Mouse (Mus musculus): ENCODE measurements around the gene Dock6.

Dock6 gene

DNA sequence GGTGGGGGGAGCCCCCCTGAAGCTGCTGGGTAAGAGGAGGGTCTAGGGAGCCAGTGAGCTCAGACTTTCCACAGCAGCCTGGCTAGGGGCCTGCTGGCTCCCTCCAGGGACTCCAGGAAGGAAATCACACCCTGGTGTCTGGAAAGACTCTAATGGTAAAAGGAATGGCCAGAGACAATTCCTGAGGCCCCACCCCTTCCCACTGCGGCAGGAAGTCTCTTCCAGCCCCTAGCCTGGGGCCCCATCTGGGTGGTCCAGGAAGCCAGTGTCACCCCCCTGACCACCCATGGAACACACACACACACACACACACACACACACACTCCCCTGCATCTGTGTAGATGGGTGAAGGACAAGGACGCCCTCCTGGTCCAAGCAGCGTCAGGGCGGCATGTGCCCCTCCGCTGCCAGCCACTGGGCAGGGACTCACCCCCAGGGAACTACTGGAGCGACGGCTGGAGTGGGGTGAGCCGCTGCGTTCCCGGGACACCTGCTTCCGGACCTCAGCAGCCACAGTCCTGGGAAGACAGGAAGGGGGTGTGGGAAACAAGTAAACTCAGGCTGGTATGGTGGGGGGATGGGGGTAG is 5.6 kb downstream of the Dock6 start:
- peak; percentile 68 for DNase-seq (ENCODE audit: low spot score)

DNA sequence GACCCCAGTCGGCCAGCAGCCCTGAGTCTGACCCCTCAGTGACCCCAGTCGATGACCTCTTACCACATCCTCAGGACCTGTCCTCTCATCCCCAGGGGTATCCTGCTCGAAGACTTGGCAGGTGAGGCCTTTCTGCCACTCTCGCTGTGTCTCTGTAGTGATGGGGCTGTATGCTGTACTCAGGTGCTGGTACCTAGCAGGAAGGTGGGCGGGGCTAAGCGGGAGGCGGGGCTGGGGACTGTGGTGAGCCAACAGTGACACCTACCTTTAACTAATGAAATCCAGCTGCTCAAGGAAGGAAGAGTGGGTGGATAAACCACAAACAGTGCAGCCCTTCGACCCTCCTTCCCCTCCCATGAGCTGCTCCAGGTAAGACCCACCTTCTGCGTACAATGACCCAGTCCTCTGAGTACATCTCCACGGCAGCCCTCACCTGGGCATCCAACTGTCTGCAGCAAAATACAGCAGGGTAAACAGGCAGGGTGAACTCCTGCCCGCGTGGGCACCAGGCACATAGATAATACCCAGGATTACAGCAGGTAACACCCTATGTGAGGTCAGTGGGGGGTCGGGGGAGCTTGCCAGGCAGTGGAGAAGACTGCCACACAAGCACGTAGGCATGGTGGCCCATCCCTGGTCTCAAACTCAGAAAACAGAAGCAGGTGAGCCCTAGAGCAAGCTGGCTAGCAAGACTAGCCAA is 6.9 kb downstream of the Dock6 start:
- DNase-seq (ENCODE audit: low spot score) = no peak

DNA sequence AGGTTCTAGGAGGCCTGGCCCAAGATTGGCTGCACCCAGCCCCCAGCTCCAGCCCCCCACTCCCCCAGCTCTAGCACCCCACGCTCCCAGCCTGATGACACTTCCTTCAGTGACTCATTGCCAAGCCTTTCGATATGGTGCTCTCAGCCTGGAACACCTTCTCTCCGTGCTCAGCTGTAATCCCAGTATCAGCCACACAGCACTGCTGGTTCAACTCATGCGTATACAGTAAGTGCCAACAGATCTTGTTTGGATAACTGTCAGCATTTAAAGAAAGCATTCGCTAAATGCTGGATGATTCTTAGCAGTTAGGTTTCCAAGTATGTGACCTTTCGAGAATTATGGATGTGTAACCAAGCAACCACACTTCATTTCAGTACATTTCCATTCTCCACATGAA is 9.3 kb downstream of the Dock6 start:
- no peak for DNase-seq (ENCODE audit: low spot score)

DNA sequence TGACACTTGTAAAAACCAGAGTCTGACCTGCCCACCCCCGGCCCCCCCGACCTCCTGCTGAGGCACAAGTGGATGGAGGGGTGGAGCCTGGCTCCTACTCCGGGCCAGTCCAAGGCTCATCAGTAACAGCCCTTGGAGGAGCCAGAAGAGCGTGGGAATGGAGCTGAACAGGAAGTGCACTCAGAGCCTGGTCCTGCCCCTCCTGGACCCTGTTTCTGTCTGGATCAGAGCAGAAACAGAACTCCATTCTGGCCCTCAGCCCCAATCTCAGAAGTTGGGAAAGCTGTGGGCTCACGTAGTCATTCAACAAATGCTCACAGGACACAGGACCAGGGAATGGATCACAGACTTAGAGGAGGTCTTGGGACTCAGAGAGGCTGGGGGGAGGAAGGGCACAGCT is 10.0 kb downstream of the Dock6 start:
- no peak for DNase-seq (ENCODE audit: low spot score)

DNA sequence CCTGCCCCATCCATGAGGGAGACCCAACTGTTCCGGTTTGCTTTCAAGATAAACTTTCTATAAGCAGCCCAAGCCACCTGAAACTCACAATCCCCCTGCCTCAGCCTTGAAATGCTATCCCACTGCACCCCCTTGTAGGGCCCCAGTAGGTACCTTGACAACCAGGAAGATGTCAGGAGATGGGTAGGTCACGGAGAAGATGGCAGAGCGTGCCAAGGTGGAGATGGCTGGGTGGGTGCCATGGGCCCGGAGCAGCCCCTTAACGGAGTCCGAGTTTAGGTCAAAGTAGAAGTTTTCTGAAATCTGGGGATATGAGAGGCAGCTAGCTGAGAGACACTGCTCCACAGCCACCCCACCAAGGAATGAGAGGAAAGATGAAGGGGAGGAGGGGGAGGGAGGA is 11.1 kb downstream of the Dock6 start:
- no peak for DNase-seq (ENCODE audit: low spot score)

DNA sequence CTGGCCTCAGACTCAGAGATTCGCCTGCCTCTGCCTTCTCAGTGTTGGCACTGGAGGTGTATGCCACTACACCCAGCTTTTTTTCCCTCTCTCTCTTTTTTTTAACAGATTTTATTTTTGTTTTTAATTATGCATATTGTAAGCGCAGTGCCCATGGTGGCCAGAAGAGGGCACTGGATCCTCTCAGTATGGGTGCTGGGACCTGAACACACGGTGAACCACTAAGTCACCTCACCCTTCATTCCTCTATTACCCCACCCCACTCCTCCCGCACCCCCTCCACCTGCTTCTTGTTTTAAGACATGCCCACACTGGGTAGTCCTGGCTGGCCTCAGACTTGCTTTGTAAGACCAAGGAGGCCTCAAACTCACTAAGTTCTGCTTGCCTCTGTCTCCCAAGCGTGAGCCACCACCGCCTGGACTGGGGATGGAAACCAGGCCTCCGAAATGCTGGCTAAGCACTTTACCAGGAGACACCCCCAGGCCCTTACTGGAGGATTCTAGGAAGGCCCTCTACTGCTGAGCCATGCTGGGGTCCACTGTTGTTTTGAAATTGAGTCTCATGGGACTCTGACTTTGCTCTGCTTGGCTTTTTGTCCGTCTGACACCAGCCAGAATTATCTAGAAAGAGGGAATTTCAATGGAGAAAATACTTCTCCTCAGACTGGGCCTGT is 12.2 kb downstream of the Dock6 start:
- DNase-seq (ENCODE audit: low spot score) = peak; percentile 76

DNA sequence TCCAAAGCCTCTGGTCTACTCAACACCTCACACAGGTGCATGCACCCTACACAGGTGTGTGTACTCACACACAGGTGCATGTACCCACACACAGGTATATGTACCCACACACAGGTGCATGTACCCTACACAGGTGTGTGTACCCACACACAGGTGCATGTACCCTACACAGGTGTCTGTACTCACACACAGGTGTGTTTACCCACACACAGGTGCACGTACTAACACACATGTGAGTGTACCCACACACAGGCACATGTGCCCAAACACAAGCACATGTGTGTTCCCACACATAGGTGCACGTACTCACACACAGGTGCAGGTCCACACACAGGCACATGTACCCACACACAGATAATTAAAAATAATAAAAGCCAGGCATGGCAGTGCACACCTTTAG is 14.7 kb downstream of the Dock6 start:
- no peak for DNase-seq (ENCODE audit: low spot score)

DNA sequence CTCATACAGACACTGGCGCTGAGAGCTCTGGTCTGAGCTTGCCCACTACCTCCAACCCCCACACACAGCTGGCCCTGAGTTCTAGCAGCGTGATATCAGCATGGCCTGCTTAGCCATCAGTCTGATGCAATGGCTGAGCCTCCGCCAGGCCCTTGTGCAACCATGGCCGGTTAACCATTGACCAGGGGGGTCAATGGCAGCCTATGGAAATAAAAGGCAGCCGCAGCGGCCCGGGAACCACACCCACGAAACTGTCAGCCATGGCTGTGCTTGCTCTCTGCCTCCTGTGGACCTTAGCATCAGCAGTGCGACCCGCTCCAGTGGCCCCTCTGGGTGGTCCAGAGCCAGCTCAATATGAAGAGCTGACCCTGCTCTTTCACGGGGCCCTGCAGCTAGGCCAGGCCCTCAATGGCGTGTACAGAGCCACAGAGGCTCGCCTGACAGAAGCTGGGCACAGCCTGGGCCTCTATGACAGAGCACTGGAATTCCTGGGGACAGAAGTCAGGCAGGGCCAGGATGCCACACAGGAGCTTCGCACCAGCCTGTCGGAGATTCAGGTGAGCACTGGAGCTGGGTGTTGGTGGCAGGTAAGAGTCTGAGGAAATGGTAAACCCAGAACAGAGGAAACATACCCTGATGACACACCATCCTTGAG is 17.1 kb downstream of the Dock6 start, which contains the start of gene Angptl8:
TSS of gene Angptl8 (plus strand) at position 253 of the 655 bp plus-strand sequence.
- DNase-seq (ENCODE audit: low spot score) = no peak

DNA sequence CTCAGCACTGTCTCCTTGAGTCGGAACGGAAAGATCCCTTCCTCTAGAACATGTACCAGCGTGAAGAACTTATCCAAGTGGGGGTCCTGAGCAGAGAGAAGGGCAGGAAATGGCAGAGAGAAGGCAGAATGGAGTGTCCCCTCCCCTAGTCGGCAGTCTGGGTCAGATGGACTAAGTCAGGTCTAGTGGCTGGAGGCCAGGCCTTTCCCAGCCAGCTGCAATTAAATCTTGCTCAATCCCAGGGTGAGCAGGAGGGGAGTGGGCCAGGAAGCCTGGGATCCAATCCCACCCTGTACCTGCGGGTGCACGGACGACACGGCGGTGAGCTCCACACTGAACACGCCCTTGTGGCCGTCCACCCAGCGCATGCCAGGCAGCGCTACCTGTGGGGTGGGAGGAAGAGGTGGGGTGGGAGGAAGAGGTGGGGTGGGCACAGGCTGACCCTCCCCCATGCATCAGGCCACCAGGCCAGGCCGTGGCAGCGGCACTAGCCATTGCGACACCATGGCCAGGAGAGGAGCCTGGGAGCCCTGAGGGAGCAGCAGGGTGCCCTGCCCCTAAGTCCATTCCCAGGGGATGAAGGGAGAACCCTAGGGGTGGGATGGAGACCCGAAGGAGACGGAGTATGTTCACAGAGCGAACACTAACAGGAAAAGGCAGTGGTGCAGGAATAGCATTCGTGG is 20.7 kb downstream of the Dock6 start:
- no peak for DNase-seq (ENCODE audit: low spot score)

DNA sequence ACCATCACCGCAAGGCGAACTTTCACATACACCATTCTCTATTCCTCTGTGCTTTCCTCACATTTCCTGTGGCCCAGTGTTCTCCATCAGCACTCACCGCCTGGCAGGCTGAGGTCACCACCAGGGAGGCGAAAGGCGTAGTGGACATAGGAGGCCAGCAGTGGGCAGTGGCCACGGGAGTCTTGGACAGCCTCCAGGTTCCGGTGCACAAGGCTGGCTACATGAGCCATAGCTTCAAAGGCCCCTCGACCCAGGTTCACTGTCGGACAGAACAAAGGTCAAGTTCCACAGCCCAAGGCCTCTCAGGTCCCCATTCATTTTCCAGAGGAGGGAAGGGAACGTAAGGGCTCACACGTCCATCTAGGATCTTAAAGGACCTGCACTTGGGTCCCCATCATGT is 21.5 kb downstream of the Dock6 start:
- no peak for DNase-seq (ENCODE audit: low spot score)

DNA sequence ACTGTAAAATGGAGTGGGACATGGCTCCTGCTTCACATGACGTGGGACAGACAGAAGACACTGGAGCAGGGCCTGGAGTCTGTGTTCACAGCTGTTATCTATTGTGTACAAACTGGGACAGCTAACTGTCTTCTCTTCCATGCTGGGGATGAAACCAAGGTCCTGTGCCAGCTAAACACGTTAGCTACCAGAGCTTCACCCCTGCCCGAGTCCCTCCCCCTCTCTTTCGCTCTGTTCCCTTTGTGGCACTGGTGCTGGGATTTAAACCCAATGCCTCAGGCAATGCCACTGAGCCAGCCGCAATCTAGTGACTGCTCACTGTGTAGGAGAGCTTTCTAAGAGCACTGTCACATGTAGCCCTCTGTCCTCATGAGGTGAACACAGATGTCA is 22.0 kb downstream of the Dock6 start:
- DNase-seq (ENCODE audit: low spot score) = no peak

DNA sequence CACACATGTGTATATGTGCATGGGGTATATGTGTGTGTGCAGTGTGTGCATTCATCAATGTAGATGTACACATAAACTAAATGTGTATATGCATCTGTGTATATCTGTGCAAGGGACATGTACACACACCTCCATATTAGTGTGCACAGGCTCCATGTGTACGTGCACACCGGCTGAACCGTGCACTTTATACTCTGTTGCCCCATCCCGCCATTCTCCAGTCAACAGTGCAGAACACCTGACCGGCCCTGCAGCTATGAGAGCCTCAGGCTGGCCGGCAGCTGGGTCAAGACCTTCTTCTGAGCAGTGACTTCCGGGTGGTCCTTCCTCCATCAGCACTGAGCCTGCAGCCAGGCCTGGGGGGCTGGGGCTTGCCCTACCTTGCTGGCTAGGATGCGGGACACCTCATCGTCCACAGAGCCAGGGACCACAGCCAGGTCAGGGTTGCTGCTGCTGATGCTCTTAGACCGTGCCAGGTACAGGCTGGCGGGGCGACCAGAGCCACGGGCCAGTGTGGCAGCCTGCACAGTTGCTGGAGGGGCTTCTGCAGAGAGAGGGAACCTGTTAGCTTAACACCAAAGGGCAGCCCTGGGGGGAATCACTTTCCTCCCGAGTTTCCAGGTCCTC is 22.5 kb downstream of the Dock6 start:
- no peak for DNase-seq (ENCODE audit: low spot score)

DNA sequence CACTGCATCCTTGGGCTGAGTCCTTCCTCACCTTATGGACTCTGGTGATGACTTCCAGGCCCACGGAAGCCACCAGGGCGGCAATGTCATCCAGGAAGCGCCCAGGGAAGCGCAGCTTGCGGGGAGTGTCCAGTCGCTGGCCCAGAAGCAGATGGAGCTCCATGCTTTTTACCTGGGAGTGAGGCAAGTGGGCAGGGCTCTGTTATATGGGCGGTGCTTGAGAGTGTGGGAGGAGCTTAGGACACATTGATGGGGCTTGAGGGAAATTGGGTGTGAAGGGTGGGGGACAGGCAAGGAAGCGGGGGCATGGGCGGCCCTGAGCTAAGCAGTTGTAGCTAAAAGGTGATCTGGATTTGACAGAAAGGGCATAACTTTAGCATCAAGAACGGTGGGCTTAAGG is 28.1 kb downstream of the Dock6 start:
- DNase-seq (ENCODE audit: low spot score) = no peak

DNA sequence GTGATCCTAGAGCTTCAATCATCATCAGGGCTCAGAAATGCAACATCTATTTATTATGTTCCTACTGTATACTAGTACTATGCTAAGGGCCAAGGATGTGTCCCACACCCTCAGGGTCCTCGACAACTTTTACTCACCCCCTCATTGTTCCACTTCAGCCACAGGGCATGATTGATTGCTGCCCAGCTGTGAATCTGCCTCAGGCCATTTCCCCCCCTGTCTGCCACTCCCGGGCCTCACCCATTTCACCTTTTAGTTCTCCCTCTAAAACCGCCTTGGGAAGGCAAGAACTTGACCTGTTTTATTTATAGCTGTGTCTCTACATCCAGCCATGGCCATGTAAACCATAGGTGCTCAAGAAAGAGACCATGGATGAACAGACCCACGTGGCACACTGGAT is 28.5 kb downstream of the Dock6 start:
- no peak for DNase-seq (ENCODE audit: low spot score)

DNA sequence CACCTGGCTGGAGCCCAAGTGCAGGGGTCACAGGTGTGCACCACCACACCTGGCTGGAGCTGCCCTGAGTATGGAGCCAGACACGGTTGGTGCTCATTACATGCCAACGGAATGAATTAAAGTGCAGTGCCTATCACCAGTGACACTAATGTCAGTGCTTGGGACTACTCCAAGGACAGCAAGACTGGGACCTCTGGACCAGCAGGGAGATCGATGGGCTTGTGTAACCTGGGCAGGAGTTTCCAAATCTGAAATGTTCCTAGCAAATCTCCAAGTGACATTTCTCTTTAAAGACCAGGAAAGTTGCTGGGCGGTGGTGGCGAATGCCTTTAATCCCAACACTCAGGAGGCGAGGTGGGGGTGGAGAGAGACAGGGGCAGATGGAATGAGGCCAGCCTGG is 29.7 kb downstream of the Dock6 start:
- no peak for DNase-seq (ENCODE audit: low spot score)

DNA sequence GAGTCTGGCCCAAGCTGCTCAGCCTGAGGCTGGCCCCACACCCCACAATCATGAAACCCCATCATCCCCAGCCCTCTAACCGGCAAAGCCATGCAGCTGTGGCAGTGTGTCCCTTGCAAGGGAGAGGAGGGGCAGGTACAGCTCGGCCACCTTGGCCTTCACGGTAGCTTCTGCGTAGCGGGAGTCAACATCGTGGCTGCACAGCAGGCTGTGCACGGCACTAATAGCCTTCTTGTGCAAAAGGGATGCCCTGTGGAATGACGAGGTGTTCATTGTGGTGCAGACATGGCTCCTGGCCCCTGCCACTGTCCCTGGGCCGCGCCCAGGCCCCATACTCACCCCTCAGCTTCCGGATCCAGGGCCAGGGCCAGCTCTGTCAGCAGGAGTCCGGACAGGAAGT is 32.3 kb downstream of the Dock6 start:
- DNase-seq (ENCODE audit: low spot score) = no peak

DNA sequence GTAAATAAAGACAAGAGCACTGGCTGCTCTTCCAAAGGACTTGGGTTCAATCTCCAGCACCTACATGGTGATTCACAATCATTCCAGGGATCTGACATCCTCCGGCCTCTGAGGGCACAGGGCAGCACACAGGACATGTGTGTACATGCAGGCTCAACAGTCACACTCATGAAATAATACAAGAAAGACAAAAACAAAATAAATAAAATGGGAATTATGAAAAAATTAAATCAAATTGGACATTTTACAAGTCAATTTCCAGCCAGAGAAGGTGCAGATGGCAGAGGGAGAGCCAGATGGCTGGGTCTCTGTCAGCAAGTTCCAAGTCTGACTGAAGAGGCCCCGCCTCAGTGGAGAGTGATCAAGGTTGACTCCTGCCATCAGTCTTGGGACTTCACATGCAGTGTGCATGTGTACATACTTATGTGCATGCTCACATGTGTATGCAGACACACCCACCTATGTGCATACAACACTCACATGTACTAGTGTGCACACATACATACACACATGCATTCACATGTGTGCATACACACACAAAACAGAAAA is 33.2 kb downstream of the Dock6 start:
- DNase-seq (ENCODE audit: low spot score) = no peak

DNA sequence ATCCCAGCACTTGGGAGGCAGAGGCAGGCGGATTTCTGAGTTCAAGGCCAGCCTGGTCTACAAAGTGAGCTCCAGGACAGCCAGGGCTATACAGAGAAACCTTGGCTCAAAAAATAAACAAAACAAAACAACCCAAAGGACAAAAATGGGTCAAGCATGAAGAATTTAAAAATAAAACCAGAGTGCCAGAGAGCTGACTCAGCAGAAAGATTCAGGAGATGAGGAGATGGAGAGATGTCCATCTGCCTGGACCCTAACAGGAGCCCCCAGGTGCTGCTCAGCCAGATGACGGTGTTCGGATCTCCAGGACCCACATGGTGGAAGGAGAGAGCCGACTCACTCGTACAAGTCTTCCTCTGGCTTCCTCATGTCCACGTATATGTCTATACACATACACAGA is 33.9 kb downstream of the Dock6 start:
- DNase-seq (ENCODE audit: low spot score) = no peak

DNA sequence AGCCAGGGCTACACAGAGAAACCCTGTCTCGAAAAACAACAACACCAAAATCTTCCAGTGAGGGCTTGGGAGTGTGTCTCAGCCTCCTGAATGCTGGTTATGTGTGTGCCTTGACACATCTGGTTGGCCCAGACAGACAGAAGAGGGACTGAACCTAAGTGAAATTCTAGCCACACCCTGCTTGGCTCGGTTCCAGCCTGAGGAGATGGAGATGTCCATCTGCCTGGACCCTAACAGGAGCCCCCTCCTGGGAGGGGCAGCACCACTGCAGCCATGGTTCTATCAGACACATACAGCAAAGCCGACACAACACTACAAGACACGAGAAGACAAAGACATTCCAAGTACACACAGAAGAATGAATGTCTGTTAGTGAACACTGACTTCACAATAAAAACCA is 34.3 kb downstream of the Dock6 start:
- DNase-seq (ENCODE audit: low spot score) = no peak

DNA sequence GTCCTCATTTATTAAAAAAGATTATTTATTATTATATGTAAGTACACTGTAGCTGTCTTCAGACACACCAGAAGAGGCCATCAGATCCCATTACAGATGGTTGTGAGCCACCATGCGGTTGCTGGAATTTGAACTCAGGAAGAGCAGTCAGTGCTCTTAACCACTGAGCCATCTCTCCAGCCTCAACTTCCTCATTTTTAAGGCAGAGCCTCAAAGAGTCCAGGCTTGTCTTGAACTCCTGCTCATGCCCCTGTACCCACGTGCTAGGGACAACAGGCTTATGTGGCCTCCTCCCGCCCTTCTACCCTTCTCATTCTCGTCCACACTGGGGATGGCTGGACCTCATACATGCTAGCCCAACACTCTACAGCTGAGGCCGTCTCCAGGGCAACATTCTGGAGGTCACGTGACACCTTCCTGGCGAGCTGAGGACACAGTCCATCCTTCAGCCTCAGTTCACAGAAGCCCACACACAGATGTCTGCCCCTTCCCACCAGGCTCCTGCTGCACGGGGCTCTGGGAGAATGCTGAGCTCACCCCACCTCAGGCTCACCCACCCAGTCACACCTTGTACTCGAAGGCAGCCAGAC is 35.6 kb downstream of the Dock6 start:
- DNase-seq (ENCODE audit: low spot score) = no peak

DNA sequence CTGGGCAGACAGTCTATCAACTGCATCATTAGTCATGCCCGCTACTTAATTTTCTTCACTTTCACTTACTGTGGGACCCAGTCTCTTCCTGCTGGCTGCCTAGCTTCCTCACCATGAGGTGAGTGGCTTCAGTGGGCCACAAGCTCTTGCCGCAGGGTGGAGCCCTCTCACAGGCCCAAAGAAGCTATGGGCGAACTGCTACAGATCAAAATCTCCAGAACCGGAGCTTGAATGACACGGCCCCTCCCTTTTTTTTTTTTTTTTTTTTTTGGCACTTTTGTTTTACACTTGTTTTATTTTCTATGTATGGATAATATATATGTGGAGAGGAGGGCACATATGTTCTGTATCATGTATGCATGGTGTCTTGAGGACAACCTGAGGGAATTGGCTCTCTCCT is 41.3 kb downstream of the Dock6 start:
- DNase-seq (ENCODE audit: low spot score) = no peak
